Mouse (Mus musculus) common myeloid progenitor, adult 5-6 weeks (primary cell): ENCODE measurements around the gene Sin3b. TPM values are rescaled to one million over a fixed set of nuclear protein-coding genes. Genes with fewer than 3 reads are reported as not detected.
A peak's percentile ranks its signal among the peaks of the same experiment; 100 is the strongest.
"Not testable (repeated sequence)": the region's sequence is repeated elsewhere in the genome, so short reads cannot be mapped to it uniquely, and the experiment has no call there.

Source experiments
- ATAC-seq: replicated peaks from 2 replicates; pipeline ENCODE4 v1.8.0; 2016; ENCODE audit warnings: low read depth, mild to moderate bottlenecking, moderate TSS enrichment, inconsistent platforms; ENCODE audit not compliant: poor library complexity, severe bottlenecking
- total RNA-seq: library from RNA; stranded (forward); fragments of 200-1000, 187-1606 nt; gene quantifications from 2 replicates; pipeline ENCODE4 v1.2.3, GENCODE M21; 2017

Sin3b gene
- total RNA-seq, result 90.0 and 103 TPM in 2 replicates

- peak; percentile 96 for ATAC-seq
Measured at GRCm38 (mm10) chr8:72722769-72723650, at the start of gene Sin3b. Gene Sin3b (plus strand): TSS chr8:72723285.

GRCm38 (mm10) chr8:72674184-72674583 lies 48.9 kb upstream of the Sin3b start:
- no peak for ATAC-seq

GRCm38 (mm10) chr8:72676436-72676835 lies 46.6 kb upstream of the Sin3b start:
- ATAC-seq, result no peak

- not testable (repeated sequence) for ATAC-seq
Measured at GRCm38 (mm10) chr8:72676844-72677243, 46.2 kb upstream of the Sin3b start.

- ATAC-seq, result no peak
Measured at GRCm38 (mm10) chr8:72677331-72677730, 45.8 kb upstream of the Sin3b start.

GRCm38 (mm10) chr8:72680133-72680532 lies 43.0 kb upstream of the Sin3b start:
- ATAC-seq, result peak; percentile 68

GRCm38 (mm10) chr8:72682051-72682687 lies 40.9 kb upstream of the Sin3b start:
- ATAC-seq, result no peak

GRCm38 (mm10) chr8:72683010-72683521 lies 40.0 kb upstream of the Sin3b start:
- peak; percentile 83 for ATAC-seq

- not testable (repeated sequence) for ATAC-seq
Measured at GRCm38 (mm10) chr8:72683572-72684099, 39.4 kb upstream of the Sin3b start.

- ATAC-seq, result no peak
Measured at GRCm38 (mm10) chr8:72698349-72698926, 24.6 kb upstream of the Sin3b start.

GRCm38 (mm10) chr8:72712569-72712968 lies 10.5 kb upstream of the Sin3b start:
- no peak for ATAC-seq

GRCm38 (mm10) chr8:72716594-72716993 lies 6.5 kb upstream of the Sin3b start:
- ATAC-seq, result peak; percentile 36; the same call in 1 of the 2 replicates

GRCm38 (mm10) chr8:72720541-72720940 lies 2.5 kb upstream of the Sin3b start:
- no peak for ATAC-seq

GRCm38 (mm10) chr8:72723651-72724001 lies 541 bp downstream of the Sin3b start:
- peak; percentile 26 for ATAC-seq

GRCm38 (mm10) chr8:72728636-72729035 lies 5.6 kb downstream of the Sin3b start:
- ATAC-seq, result no peak

GRCm38 (mm10) chr8:72735001-72735400 lies 11.9 kb downstream of the Sin3b start:
- 0 out of 2 replicates have a peak, but pooled peaks have one; percentile 20 for ATAC-seq

GRCm38 (mm10) chr8:72736868-72737267 lies 13.8 kb downstream of the Sin3b start:
- ATAC-seq, result no peak

- ATAC-seq, result peak; percentile 77
Measured at GRCm38 (mm10) chr8:72746061-72746460, 23.0 kb downstream of the Sin3b start.

- no peak for ATAC-seq
Measured at GRCm38 (mm10) chr8:72749846-72750245, 26.8 kb downstream of the Sin3b start.

- no peak for ATAC-seq
Measured at GRCm38 (mm10) chr8:72750266-72750665, 27.2 kb downstream of the Sin3b start.
